17 mouse cellular contexts compared by ENCODE assay signal in the genomic region with DNA sequence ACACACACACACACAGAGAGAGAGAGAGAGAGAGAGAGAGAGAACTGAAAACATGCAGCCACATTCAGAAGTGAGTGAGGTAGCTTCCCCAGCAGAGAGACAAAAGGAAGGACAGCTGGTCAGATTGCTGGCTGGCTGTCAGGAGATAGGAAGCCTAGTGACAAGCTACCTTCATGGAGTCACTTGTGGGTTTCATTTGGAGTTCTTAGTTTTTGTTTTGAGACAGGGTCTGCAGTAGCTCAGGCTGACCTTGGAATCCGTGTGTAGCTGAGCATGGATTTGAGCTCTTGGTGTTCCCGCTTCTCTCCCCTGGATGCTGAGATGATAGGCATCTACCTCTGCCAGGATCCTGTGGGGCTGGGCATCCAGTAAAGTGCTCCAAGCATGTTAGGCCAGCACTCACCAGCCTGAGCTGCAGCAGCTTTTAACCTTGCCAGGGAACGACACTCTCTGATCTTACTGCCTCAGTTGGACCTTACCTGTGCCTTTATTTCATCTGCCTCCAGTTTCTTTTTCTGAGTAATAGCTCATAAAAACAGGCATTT. TPM values are rescaled to one million over a fixed set of nuclear protein-coding genes. Genes with fewer than 3 reads are reported as not detected.
"Had no signal": no experiment of that assay in that cellular context is flagged by ENCODE, and none has a peak within 500 bp of the region (broad histone marks: within the 10 kb centered on the region; RNA-seq: fewer than 3 reads in every experiment).

No protein-coding gene starts in this region.

- H3K4me3 ChIP-seq: kidney, embryonic 15.5 days; limb, embryonic 15.5 days; liver, embryonic 12.5 days; midbrain, embryonic 13.5 days; myocyte; neural tube, embryonic 15.5 days; stomach, embryonic 15.5 days had no signal

- ATAC-seq: liver, embryonic 12.5 days; midbrain, embryonic 13.5 days had no signal

- DNase-seq: kidney, postnatal 14 days; layer of hippocampus, postnatal 36 days; lung, embryonic 14.5 days; lung, postnatal 10 days; lung, postnatal 4 days; right cerebral cortex, postnatal 4 days; spleen, adult 18-20 months; thymus, adult 2 months; thymus, postnatal 25 days had no signal

- H3K27ac ChIP-seq: kidney, embryonic 15.5 days; limb, embryonic 15.5 days; liver, embryonic 12.5 days; midbrain, embryonic 13.5 days; neural tube, embryonic 15.5 days; stomach, embryonic 15.5 days had no signal

RNA-seq across cellular contexts. Expression of gene Zdhhc22, which starts 29.4 kb away (rescaled TPM):
- total RNA-seq: megakaryocyte, adult 5-6 weeks had no signal
